Mouse (Mus musculus): ENCODE data around the gene Meaf6. TPM values are rescaled to one million over a fixed set of nuclear protein-coding genes. Genes with fewer than 3 reads are reported as not detected.

The Meaf6 gene
- polyA plus RNA-seq, 1 experiment: 63.2 TPM

DNA sequence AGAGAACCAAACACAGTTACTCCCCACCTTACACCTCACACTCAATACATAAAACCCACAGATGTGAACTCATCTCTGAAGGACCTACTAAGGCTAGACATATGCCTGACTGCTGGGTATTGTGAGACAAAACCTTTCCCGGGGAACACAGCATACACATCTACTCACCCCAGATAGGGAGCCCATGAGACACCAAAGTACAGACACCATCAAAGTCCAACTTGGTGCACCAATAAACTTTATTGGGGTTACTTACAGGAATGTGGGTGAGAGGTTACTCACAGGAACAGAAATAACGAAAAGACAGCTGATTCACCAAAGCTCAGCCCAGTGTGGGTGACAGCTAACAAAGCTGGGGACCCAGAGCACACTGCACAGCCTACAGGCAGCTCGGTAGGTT, 72.4 kb downstream of the Meaf6 start:
- TF ChIP-seq CTCF (IDR thresholded peaks at IDR 0.05; ENCODE audit: control insufficient read depth, insufficient read depth, insufficient replicate concordance, low read depth, low read length) (no peak), POLR2A (IDR thresholded peaks at IDR 0.05; ENCODE audit: control insufficient read depth, low read depth, low read length) (no peak)
- peaks cover 5% of the 10 kb centered on the region for H3K4me1 ChIP-seq (ENCODE audit: control insufficient read depth, insufficient read depth, low read length)
- no peak overlapping the region for H3K4me3 ChIP-seq (ENCODE audit: control insufficient read depth, low read depth, low read length)
- H3K27me3 ChIP-seq (ENCODE audit: control insufficient read depth, insufficient read depth, low read length): no peaks in the 10 kb centered on the region
- no peaks in the 10 kb centered on the region for H3K36me3 ChIP-seq (ENCODE audit: control insufficient read depth, insufficient read depth, low read length)
- no peak overlapping the region for H3K27ac ChIP-seq (ENCODE audit: control insufficient read depth, insufficient read depth, low read depth, low read length)

DNA sequence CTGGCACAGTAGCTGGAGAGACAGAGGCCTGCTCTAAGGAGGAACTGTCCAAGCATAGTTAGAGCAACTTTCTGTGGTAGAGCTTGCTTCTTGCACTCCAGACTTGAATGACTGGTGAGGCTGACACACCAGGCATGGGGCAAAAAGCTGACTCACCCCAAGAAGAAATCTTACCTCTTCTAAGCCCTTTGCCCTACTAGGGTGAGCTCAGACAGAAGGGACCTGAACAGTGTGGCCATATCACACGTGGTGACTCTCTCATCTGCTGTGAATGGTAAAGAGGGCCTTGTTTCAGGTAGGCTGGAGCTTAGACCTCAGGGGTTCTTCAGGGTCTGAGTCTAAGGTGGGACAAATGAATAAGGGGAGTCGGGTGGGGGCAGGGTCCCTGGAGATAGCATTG, 73.1 kb downstream of the Meaf6 start:
- H3K27ac ChIP-seq (ENCODE audit: control insufficient read depth, insufficient read depth, low read depth, low read length): no peak overlapping the region
- no peak for TF ChIP-seq CTCF (IDR thresholded peaks at IDR 0.05; ENCODE audit: control insufficient read depth, insufficient read depth, insufficient replicate concordance, low read depth, low read length)
- TF ChIP-seq POLR2A (IDR thresholded peaks at IDR 0.05; ENCODE audit: control insufficient read depth, low read depth, low read length): no peak
- no peak overlapping the region for H3K4me3 ChIP-seq (ENCODE audit: control insufficient read depth, low read depth, low read length)
- H3K4me1 ChIP-seq (ENCODE audit: control insufficient read depth, insufficient read depth, low read length): peaks cover 5% of the 10 kb centered on the region
- no peaks in the 10 kb centered on the region for H3K27me3 ChIP-seq (ENCODE audit: control insufficient read depth, insufficient read depth, low read length)
- H3K36me3 ChIP-seq (ENCODE audit: control insufficient read depth, insufficient read depth, low read length): no peaks in the 10 kb centered on the region

DNA sequence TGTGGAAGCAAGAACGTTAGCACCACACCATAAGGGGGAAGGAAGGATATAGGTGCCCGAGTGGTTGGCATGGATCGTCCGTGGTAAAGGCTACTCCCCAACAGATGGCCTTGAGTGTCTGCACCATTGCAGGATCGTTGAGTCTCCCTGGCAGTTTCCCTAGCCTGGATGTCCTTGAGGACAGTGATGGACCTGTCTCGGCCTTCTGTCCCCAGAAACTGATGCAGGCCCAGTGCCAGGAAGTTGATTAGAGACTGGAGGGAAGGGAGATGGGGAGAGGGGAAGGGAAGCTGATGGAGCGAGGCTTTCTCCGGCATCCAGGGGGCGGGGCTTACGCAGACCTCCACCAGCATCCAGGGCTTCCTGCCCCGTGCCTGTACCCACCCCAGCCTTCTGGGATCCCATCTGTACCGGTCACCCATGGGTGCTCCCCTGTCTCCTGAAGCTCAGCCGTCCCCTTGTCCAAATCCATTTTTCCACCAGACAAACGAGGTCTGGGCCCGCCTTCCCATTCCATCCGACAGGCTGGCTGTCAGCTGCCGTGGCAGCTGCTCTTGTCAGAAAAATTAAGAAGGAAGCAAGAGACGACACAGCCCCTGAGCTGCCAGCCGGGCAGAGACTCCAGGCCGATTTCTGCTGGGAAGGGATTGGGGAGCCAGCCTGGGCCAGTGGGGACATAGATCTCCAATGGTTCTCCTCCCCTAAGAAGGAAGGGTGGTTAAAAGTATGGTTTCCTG, 73.8 kb downstream of the Meaf6 start:
- Histone ChIP-seq H3K27me3 (ENCODE audit: control insufficient read depth, insufficient read depth, low read length) (no peaks in the 10 kb centered on the region), H3K4me1 (ENCODE audit: control insufficient read depth, insufficient read depth, low read length) (peaks cover 5% of the 10 kb centered on the region), H3K36me3 (ENCODE audit: control insufficient read depth, insufficient read depth, low read length) (no peaks in the 10 kb centered on the region), H3K27ac (ENCODE audit: control insufficient read depth, insufficient read depth, low read depth, low read length) (no peak overlapping the region), H3K4me3 (ENCODE audit: control insufficient read depth, low read depth, low read length) (no peak overlapping the region)
- TF ChIP-seq CTCF (IDR thresholded peaks at IDR 0.05; ENCODE audit: control insufficient read depth, insufficient read depth, insufficient replicate concordance, low read depth, low read length): no peak
- no peak for TF ChIP-seq POLR2A (IDR thresholded peaks at IDR 0.05; ENCODE audit: control insufficient read depth, low read depth, low read length)

DNA sequence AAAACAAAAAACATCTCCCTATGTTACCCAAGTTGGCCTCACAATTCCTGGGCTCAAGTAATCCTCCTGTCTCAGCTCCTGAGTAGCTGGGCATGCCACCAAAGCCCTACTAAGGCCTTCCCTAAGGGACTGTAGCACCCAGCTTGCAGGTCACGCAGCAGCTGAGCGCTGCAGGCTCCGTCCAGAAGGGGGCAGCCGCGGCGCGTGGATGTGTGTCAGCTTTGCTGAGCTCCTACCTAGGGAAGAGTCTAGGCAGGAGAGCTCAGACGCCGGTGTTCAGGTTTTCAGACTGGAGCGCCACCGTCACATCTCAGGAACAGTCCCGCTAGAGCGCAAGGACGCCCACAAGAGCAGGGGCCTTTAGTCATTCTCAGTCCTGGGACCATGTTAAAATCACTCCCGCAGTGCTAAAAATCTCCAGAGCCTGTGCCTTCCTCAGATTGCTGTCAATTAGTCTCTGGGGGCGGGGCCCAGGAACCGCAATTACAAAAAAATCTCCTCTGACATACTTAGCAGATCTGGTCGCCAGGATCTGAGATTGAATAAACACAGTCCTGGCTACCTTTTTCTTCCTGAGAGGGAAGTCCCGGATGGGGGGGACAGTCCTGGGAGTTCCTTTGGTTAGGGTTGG, 75.5 kb downstream of the Meaf6 start:
- H3K4me3 ChIP-seq (ENCODE audit: control insufficient read depth, low read depth, low read length): no peak overlapping the region
- no peaks in the 10 kb centered on the region for H3K27me3 ChIP-seq (ENCODE audit: control insufficient read depth, insufficient read depth, low read length)
- no peaks in the 10 kb centered on the region for H3K36me3 ChIP-seq (ENCODE audit: control insufficient read depth, insufficient read depth, low read length)
- TF ChIP-seq POLR2A (IDR thresholded peaks at IDR 0.05; ENCODE audit: control insufficient read depth, low read depth, low read length) (no peak), CTCF (IDR thresholded peaks at IDR 0.05; ENCODE audit: control insufficient read depth, insufficient read depth, insufficient replicate concordance, low read depth, low read length) (peak; percentile 78; the same call in 1 of the 2 replicates)
- peaks cover 5% of the 10 kb centered on the region for H3K4me1 ChIP-seq (ENCODE audit: control insufficient read depth, insufficient read depth, low read length)
- no peak overlapping the region for H3K27ac ChIP-seq (ENCODE audit: control insufficient read depth, insufficient read depth, low read depth, low read length)

DNA sequence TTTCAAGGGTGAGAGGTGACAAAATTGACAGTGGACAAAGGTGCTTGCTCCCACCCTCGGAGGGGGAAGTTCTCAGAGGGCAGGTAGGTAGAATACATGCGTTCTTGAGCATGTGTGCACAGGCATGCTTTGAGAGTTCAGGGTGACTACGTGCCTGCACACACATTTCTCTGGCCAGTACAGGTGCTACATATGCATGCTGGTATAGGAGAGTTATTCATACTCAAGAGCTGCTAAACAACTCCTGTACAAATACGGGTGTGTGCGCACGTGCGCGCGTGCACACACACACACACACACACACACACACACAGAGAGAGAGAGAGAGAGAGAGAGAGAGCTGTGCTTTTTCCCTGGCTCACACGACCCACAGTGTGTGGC, 76.0 kb downstream of the Meaf6 start:
- H3K36me3 ChIP-seq (ENCODE audit: control insufficient read depth, insufficient read depth, low read length): no peaks in the 10 kb centered on the region
- no peak overlapping the region for H3K27ac ChIP-seq (ENCODE audit: control insufficient read depth, insufficient read depth, low read depth, low read length)
- no peak overlapping the region for H3K4me3 ChIP-seq (ENCODE audit: control insufficient read depth, low read depth, low read length)
- H3K4me1 ChIP-seq (ENCODE audit: control insufficient read depth, insufficient read depth, low read length): peaks cover 5% of the 10 kb centered on the region
- no peaks in the 10 kb centered on the region for H3K27me3 ChIP-seq (ENCODE audit: control insufficient read depth, insufficient read depth, low read length)
- TF ChIP-seq POLR2A (IDR thresholded peaks at IDR 0.05; ENCODE audit: control insufficient read depth, low read depth, low read length): no peak
- TF ChIP-seq CTCF (IDR thresholded peaks at IDR 0.05; ENCODE audit: control insufficient read depth, insufficient read depth, insufficient replicate concordance, low read depth, low read length): no peak

DNA sequence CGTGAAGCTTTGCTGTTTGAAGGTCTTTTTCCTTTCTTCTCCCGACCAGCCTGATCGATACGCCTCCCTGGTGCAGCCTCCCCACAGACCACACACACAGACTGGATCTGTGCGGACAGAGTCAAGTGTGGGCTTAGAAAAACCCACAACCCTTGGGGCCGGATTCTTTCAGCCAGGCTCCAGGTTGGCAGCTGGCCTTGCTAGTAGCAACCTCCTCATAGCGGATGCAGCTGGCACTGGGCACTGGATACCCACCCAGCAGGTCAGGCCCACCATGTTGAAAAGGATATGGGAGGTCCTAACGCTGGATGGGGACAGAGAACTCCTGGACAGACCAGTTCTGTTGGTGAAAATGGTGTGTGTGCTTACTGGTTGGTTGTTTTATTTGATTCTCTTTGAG, 76.5 kb downstream of the Meaf6 start:
- no peaks in the 10 kb centered on the region for H3K27me3 ChIP-seq (ENCODE audit: control insufficient read depth, insufficient read depth, low read length)
- H3K4me3 ChIP-seq (ENCODE audit: control insufficient read depth, low read depth, low read length): no peak overlapping the region
- TF ChIP-seq POLR2A (IDR thresholded peaks at IDR 0.05; ENCODE audit: control insufficient read depth, low read depth, low read length): no peak
- no peak for TF ChIP-seq CTCF (IDR thresholded peaks at IDR 0.05; ENCODE audit: control insufficient read depth, insufficient read depth, insufficient replicate concordance, low read depth, low read length)
- peaks cover 5% of the 10 kb centered on the region for H3K4me1 ChIP-seq (ENCODE audit: control insufficient read depth, insufficient read depth, low read length)
- H3K27ac ChIP-seq (ENCODE audit: control insufficient read depth, insufficient read depth, low read depth, low read length): no peak overlapping the region
- no peaks in the 10 kb centered on the region for H3K36me3 ChIP-seq (ENCODE audit: control insufficient read depth, insufficient read depth, low read length)

DNA sequence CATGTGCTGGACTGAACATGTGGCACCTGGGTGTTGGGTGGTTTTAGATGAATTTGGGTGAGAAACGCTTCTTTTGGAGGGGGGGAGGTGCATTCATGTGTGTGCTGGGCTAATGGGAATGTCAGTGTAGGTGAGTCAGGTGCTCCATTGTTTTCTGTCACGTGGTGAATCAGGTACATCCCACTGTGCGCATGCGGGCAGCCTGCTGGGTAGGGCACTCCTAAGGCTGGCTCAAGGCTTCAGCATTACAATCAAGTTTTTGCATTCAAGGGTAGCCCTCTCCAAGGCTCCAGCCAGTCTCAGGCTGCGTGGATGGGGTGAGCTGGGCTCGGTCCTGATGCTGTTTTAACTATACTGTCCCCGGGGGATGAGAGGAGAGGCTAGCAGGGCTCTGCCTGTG, 77.8 kb downstream of the Meaf6 start:
- Histone ChIP-seq H3K4me1 (ENCODE audit: control insufficient read depth, insufficient read depth, low read length) (peaks cover 5% of the 10 kb centered on the region), H3K27ac (ENCODE audit: control insufficient read depth, insufficient read depth, low read depth, low read length) (no peak overlapping the region), H3K4me3 (ENCODE audit: control insufficient read depth, low read depth, low read length) (no peak overlapping the region)

More for the DNA sequence above, 77.8 kb downstream of the Meaf6 start:
- Histone ChIP-seq H3K36me3 (ENCODE audit: control insufficient read depth, insufficient read depth, low read length) (no peaks in the 10 kb centered on the region), H3K27me3 (ENCODE audit: control insufficient read depth, insufficient read depth, low read length) (no peaks in the 10 kb centered on the region)
- TF ChIP-seq CTCF (IDR thresholded peaks at IDR 0.05; ENCODE audit: control insufficient read depth, insufficient read depth, insufficient replicate concordance, low read depth, low read length): no peak
- TF ChIP-seq POLR2A (IDR thresholded peaks at IDR 0.05; ENCODE audit: control insufficient read depth, low read depth, low read length): no peak

Other genes starting within 250 kb of the Meaf6 start
- 49.4 and 54.1 TPM in 2 replicates for gene Yrdc, start 234.5 kb upstream of the Meaf6 start, polyA plus RNA-seq (2012; rRNA removed)
- gene 1110065P20Rik, start 233.9 kb upstream of the Meaf6 start, polyA plus RNA-seq (2012; rRNA removed): 195 and 219 TPM in 2 replicates
- gene Maneal, start 223.0 kb upstream of the Meaf6 start, polyA plus RNA-seq (2012; rRNA removed): 0.23 and 0.32 TPM in 2 replicates
- 7.2 and 9.3 TPM in 2 replicates for gene Epha10, start 204.2 kb upstream of the Meaf6 start, polyA plus RNA-seq (2012; rRNA removed)
- gene 9930104L06Rik, start 148.1 kb upstream of the Meaf6 start, polyA plus RNA-seq (2012; rRNA removed): 7.1 and 8.0 TPM in 2 replicates
- 45.5 and 47.0 TPM in 2 replicates for gene Cdca8, start 145.8 kb upstream of the Meaf6 start, polyA plus RNA-seq (2012; rRNA removed)
- 1.1 and 1.7 TPM in 2 replicates for gene Rspo1, start 98.7 kb upstream of the Meaf6 start, polyA plus RNA-seq (2012; rRNA removed)
- gene Gnl2, start 68.5 kb upstream of the Meaf6 start, polyA plus RNA-seq (2012; rRNA removed): 24.5 and 25.3 TPM in 2 replicates
- 185 and 189 TPM in 2 replicates for gene Dnali1, start 19.4 kb upstream of the Meaf6 start, polyA plus RNA-seq (2012; rRNA removed)
- gene Snip1, start 18.5 kb upstream of the Meaf6 start, polyA plus RNA-seq (2012; rRNA removed): 17.2 and 19.1 TPM in 2 replicates
- 1.4 and 2.3 TPM in 2 replicates for gene Zc3h12a, start 42.7 kb downstream of the Meaf6 start, polyA plus RNA-seq (2012; rRNA removed)

Measured in testis, adult 2 months (tissue).